Mouse (Mus musculus): ENCODE results near the gene Aar2. TPM values are rescaled to one million over a fixed set of nuclear protein-coding genes. Genes with fewer than 3 reads are reported as not detected.

The Aar2 gene
- total RNA-seq, 2 experiments from 2014 or later = 2.1 to 3.5 TPM

GRCm38 (mm10) chr2:156561808-156562207 is 14.4 kb downstream of the Aar2 start:
- ATAC-seq (replicated peaks; ENCODE audit: low FRiP score, poor library complexity, severe bottlenecking) = no peak

DNA sequence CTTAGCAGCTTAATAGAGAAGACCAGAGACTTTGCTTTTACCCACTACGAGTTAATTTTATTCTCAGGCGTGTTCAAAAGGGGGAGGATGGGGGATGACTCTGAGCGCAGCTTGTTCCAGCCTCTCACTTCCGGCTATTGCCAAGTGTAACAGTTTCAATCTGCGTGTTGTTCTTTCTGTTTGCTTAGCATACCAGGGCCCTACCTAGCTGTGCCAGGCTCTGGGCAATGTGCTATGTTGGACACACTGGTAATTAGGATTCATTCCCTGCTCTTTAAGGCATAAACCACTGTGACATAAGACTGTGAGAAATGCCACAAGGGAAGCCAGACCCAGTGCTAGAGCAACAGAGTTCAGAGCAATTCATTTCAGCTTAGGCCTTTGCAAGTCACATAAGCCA is 16.2 kb downstream of the Aar2 start:
- ATAC-seq (replicated peaks; ENCODE audit: low FRiP score, poor library complexity, severe bottlenecking) = no peak

DNA sequence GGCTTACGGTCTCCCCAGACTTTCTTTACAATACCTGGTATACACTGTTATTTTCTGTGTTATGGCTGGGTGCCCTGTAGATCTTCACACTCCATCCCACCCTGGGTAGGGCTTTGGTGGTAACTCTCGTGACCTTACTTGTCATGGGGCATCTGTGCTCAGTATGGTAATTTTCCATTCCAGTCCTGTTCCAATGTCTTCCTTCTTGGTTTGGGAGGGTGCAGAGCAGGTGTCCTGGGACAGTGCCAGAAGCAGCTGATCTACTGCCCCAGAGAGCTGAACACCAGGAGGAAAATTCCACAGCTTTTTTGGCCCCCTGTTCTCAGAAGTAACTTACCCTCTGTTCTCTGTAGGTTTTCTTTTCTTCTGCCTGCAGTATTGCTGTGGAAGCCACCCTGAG is 19.1 kb downstream of the Aar2 start:
- no peak for ATAC-seq (replicated peaks; ENCODE audit: low FRiP score, poor library complexity, severe bottlenecking)

GRCm38 (mm10) chr2:156568647-156569046 is 21.3 kb downstream of the Aar2 start:
- ATAC-seq (replicated peaks; ENCODE audit: low FRiP score, poor library complexity, severe bottlenecking) = no peak

DNA sequence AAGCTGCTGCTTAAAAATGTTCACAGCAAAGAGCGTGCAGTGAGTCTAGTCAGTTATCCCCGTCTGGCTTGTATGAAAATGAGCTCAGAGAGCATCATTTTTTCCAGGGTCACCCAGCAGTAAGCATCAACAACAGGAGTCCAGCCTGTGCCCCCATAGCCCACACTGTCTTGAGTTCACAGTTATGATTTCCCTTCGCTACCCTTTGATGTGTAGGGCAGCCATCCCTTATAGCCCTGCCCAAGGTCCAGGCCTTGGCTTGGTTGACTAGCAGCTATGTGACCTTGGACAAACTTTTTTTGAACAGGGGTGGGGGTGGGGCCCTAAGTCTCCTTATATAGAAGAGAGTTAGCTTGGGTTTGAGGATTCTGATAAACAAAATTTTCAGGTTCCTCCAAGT is 21.9 kb downstream of the Aar2 start:
- ATAC-seq (replicated peaks; ENCODE audit: low FRiP score, poor library complexity, severe bottlenecking) = no peak

DNA sequence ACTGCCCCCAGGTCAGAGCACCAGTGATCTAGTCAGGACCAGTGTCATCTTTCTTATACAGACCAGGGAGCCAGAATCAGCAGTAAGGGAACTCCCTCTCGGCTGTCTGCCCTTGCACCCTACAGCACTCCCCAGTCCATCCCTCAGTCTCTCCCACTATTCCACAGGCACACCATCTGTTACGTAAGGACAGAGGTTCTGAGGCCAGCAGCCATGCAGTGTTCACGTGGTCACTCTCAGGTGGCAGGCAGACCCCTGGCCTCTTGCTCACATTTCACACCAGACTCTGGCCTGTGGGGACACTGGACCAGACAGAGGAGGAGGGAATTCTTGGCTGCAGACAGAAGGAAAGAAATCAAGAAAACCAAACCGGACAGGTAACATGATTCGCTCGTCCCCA is 24.1 kb downstream of the Aar2 start:
- no peak for ATAC-seq (replicated peaks; ENCODE audit: low FRiP score, poor library complexity, severe bottlenecking)

DNA sequence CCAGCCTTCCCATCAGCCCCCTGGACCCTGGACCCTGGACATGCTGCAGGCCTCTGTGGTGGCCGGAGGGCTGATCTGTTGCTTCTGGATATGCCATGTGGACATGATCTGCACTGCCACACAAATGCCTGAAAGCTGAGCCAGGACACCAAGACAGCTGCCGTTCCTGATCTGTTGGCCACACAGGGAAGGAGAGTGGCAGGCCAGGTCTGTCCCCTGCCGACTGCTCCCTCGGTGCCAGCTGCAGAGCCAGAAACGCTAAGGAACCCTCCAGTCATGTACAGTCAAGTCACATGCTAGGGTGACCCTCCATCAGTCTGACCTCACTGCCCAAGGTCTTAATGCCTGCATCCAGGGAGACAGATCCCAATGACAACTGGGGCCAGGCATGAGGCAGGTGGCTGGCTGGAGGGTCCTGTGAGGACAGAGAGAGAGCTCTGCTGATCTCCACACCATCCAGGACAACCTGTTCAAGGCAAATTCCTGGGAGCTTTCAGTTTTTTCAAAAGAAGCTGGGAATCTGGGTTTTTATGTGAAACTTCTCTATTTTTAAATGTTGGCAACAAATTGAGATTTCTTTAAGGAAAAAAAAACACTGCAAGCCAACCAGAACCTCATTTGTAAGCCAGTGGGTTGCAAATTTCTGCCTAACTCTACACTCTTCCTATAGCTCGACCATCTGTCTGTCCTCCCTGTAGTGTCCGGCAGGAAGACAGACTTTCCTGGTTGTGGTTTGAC is 29.6 kb downstream of the Aar2 start:
- ATAC-seq (replicated peaks; ENCODE audit: low FRiP score, poor library complexity, severe bottlenecking) = no peak

- ATAC-seq (replicated peaks; ENCODE audit: low FRiP score, poor library complexity, severe bottlenecking) = no peak
Measured at GRCm38 (mm10) chr2:156580507-156580906, 33.1 kb downstream of the Aar2 start.

- ATAC-seq (replicated peaks; ENCODE audit: low FRiP score, poor library complexity, severe bottlenecking) = no peak
Measured at GRCm38 (mm10) chr2:156581244-156581643, 33.9 kb downstream of the Aar2 start.

DNA sequence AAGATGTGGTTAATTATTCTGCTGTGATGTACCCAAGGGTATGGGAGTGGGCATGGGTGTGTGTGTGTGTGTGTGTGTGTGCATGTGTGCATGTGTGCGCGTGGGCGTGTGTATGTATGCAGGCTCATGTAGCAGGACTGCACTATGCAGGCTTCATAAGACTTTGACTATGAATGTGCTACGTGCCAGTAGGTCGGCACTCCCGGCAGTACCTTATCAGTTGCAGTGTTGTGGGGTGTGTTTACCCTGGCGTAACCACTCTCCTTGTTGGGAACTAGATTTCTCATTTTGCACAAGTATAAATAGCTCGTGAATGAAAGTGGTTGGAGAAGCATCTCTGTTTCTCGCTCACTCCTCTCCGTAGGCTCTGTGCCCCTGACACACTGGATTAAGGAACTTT is 35.5 kb downstream of the Aar2 start:
- ATAC-seq (replicated peaks; ENCODE audit: low FRiP score, poor library complexity, severe bottlenecking) = no peak

GRCm38 (mm10) chr2:156584154-156584796 is 36.9 kb downstream of the Aar2 start:
- ATAC-seq (replicated peaks; ENCODE audit: low FRiP score, poor library complexity, severe bottlenecking) = no peak

- no peak for ATAC-seq (replicated peaks; ENCODE audit: low FRiP score, poor library complexity, severe bottlenecking)
Measured at GRCm38 (mm10) chr2:156584797-156585471, 37.5 kb downstream of the Aar2 start.

- no peak for ATAC-seq (replicated peaks; ENCODE audit: low FRiP score, poor library complexity, severe bottlenecking)
Measured at GRCm38 (mm10) chr2:156589481-156589880, 42.1 kb downstream of the Aar2 start.

DNA sequence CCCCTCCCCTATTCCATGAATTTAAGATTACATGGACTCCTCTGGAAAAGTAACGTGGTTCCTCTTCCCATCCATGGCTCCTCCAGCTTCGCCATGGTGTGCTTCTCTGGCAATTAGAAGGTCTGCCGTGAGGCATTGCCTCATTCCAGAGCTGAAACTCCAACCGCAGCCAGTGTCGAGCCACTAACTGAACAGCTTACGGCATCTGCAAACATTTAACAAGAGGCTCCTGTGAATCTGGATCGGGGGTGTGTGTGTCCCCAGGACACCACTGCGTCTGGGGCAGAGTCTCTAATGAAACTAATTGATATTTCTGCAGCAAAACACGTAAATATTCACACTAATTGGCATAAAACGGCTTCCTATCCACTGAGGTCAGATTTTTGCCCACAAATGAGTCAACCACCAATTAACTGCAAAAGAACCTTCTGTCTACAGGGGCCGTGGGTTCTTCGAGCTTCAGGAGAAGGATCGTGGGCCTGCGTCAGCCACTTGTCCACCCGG is 47.7 kb downstream of the Aar2 start:
- ATAC-seq (replicated peaks; ENCODE audit: low FRiP score, poor library complexity, severe bottlenecking) = no peak

- ATAC-seq (replicated peaks; ENCODE audit: low FRiP score, poor library complexity, severe bottlenecking) = no peak
Measured at GRCm38 (mm10) chr2:156602581-156602980, 55.2 kb downstream of the Aar2 start.

- ATAC-seq (replicated peaks; ENCODE audit: low FRiP score, poor library complexity, severe bottlenecking) = no peak
Measured at GRCm38 (mm10) chr2:156603671-156604070, 56.3 kb downstream of the Aar2 start.

DNA sequence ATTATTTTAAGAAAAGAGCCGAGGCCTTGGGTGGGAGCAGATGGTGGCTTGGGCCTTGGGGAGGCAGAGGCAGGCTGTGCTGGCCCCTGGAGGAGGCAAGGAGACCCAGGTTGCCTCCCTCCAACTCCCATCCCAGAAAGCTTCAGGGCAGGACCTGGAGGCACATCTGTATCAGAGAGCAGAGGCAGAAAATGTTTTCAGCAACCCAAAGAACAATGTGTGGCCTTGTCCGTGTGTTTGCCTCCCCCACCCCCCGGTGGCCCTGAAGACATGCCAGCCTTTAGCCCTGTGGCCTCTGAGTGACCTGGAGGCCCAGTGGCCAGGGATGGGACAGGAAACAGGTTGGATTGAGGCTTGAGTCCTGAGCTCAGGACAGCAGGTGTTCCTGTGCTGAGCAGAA is 57.8 kb downstream of the Aar2 start:
- no peak for ATAC-seq (replicated peaks; ENCODE audit: low FRiP score, poor library complexity, severe bottlenecking)

DNA sequence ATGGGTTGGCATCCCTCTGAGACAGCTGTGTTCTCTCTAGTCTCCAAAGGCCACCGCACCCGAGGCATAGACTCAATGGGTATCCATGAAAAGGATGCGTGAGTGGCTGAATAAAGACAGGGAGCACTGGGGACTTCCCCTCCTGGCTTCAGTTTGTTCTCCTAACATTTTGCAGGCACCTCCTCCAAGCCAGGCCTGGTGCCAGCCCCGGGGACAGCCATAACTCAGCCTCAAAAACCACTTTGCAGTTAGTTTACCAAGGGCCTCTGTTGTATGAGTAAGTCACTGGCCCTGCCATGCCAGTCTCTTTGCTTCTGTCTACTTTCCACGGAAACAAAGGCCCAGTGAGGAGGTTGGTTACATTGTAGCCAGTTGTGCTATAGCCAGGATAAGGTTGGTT is 58.6 kb downstream of the Aar2 start:
- no peak for ATAC-seq (replicated peaks; ENCODE audit: low FRiP score, poor library complexity, severe bottlenecking)

GRCm38 (mm10) chr2:156613081-156613540 is 65.7 kb downstream of the Aar2 start:
- ATAC-seq (replicated peaks; ENCODE audit: low FRiP score, poor library complexity, severe bottlenecking) = no peak

DNA sequence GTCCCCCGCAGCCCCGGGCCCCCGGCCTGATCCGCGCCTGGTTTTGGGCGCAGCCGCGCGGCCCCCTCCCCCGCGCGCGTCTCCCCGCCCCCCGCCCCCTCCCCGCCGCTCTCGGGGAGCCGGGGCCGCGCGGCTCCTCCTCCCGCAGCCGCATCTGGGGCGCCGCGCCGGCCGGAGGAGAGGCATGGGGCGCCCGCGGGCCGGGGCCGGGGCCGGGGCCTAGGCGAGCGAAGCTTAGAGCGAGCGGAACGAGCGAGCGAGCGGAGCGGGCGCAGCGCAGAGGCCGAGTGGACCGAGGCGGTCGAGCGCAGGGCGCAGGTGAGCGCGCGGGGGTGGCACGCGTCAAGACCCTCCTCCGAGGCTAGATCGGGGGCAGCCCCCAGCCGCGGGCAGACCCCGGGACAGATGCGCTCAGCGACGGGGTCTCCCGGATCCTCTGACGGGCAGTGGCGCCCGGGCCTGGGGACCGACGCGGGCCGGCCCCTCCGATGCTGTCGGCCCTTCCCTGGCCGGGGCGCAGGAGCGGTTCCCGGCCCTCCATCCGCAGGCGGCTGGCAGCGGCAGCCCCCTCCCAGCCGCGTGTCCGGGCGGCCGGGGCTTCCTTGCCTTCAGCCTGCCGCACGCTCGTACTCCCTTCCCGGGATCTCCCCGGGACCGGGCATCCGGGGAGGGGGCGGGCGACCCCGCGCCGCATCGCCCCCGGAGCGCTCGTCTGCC is 66.3 kb downstream of the Aar2 start, which contains the start of gene Dlgap4:
Dlgap4 (plus strand) TSS at position 165 of the 717 bp plus-strand sequence.
- ATAC-seq (replicated peaks; ENCODE audit: low FRiP score, poor library complexity, severe bottlenecking) = no peak
